ENCODE assay signal across 8 mouse cellular contexts in the genomic region with DNA sequence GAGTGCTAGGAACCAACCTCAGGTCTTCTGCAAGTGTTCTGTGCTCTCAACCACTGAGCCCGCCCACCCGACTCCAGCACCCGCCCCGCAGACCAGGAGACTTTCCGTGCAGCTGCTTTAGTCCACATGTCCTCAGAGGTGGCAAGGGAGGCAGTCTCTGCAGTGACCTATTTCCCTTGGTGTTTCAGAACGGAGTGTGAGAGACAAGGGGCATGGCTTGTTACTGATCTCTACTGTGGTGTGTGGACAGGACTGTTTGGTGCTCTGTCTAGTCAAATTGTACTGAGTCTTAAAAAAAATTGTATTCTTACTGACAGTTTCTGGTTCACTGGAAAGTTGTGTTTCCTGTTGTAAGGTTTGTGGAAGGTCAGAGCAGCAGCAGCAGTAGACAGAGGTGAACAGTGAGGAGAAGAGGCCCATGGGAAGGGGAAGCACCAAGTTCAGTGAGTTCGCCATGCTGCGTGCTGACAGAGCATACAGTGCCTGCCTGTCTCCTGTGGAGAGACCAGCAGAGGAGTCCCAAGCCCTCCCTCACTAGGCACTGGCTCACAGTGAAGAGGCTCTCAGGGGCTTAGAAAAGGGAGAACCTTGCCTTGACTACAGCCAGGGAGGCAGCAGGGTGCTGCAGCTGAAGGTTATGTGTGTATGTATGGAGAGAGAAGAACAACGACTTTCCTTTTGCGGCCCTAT. TPM values are rescaled to one million over a fixed set of nuclear protein-coding genes. Genes with fewer than 3 reads are reported as not detected.
DNase-seq lines count a peak whose midpoint lies in the region; ATAC-seq lines count a peak whose summit lies in the region.

No protein-coding gene starts in this region.

- no peaks in the 10 kb centered on the region for H3K27me3 ChIP-seq in neural tube, embryonic 13.5 days

- peak; percentile 35 for ATAC-seq in frontal cortex, adult (ENCODE audit: low TSS enrichment)
- ATAC-seq in neural tube, embryonic 13.5 days (ENCODE audit: low read depth) = no peak
- peak; percentile 51 for ATAC-seq in megakaryocyte progenitor cell, adult 5-6 weeks (replicated peaks; ENCODE audit: poor library complexity)

- H3K36me3 ChIP-seq in neural tube, embryonic 13.5 days = no peaks in the 10 kb centered on the region

- H3K9me3 ChIP-seq in neural tube, embryonic 13.5 days = no peaks in the 10 kb centered on the region

- 0 out of 2 replicates have a peak overlapping the region, but pooled peaks have one; percentile 10 for H3K27ac ChIP-seq in neural tube, embryonic 13.5 days (replicated peaks)

- H3K9ac ChIP-seq in neural tube, embryonic 13.5 days = 0 out of 2 replicates have a peak overlapping the region, but pooled peaks have one; percentile 26

- 76% methylated on average over 10 of the region's 10 CpGs for WGBS in neural tube, embryonic 13.5 days

- DNase-seq in frontal cortex, postnatal 25 days (ENCODE audit: low spot score in 2 of 2) = no peak
- no peak for DNase-seq in neural tube, embryonic 10.5 days (ENCODE audit: extremely low spot score, low spot score)
- DNase-seq in thymus, postnatal 4 days = peak; percentile 77
- DNase-seq in cerebellum, postnatal 36 days = no peak
- no peak for DNase-seq in right cerebral cortex, postnatal 25 days

- no peak overlapping the region for H3K4me3 ChIP-seq in neural tube, embryonic 13.5 days

- H3K4me1 ChIP-seq in neural tube, embryonic 13.5 days (replicated peaks) = peaks cover 44% of the 10 kb centered on the region

- no peak overlapping the region for H3K4me2 ChIP-seq in neural tube, embryonic 13.5 days

RNA-seq across cellular contexts. Expression of a gene that starts 44.1 kb away (rescaled TPM):
- 16.7 and 20.6 TPM in 2 replicates for polyA plus RNA-seq in neural tube, embryonic 13.5 days (2015; fragmentation: Nextera tagmentation; extraction: Ambion mirVana)
- total RNA-seq in megakaryocyte progenitor cell, adult 5-6 weeks (2015) = 36.8 and 40.9 TPM in 2 replicates
- 10.8 and 13.8 TPM in 2 replicates for total RNA-seq in megakaryocyte progenitor cell, adult 5-6 weeks (2017)
